Mouse (Mus musculus) embryo, embryonic 10.5 days (tissue): ENCODE results near the gene Spg11.
A peak's percentile ranks its signal among the peaks of the same experiment; 100 is the strongest.
"Not testable (repeated sequence)": the region's sequence is repeated elsewhere in the genome, so short reads cannot be mapped to it uniquely, and the experiment has no call there.

Source experiments
- DNase-seq: peaks from one replicate; pipeline ENCODE4 v3.0.0-alpha.2; 2015; ENCODE audit warnings: low spot score

Gene Spg11

GRCm38 (mm10) chr2:122145756-122146155 is 27.6 kb upstream of the Spg11 start:
- DNase-seq, result no peak

GRCm38 (mm10) chr2:122143111-122143510 is 24.9 kb upstream of the Spg11 start:
- DNase-seq, result no peak

- DNase-seq, result no peak
These were observed 23.3 kb upstream of the Spg11 start for GRCm38 (mm10) chr2:122141332-122141967.

- no peak for DNase-seq
These were observed 22.6 kb upstream of the Spg11 start for GRCm38 (mm10) chr2:122140815-122141214.

- no peak for DNase-seq
These were observed 19.8 kb upstream of the Spg11 start for GRCm38 (mm10) chr2:122137839-122138465.

- DNase-seq, result no peak
These were observed 14.4 kb upstream of the Spg11 start for GRCm38 (mm10) chr2:122132618-122133017.

GRCm38 (mm10) chr2:122132078-122132477 is 13.9 kb upstream of the Spg11 start:
- DNase-seq, result no peak

GRCm38 (mm10) chr2:122127635-122128034 is 9.4 kb upstream of the Spg11 start:
- no peak for DNase-seq

- no peak for DNase-seq
These were observed 8.7 kb upstream of the Spg11 start for GRCm38 (mm10) chr2:122126765-122127347.

- DNase-seq, result no peak
These were observed 7.7 kb upstream of the Spg11 start for GRCm38 (mm10) chr2:122125680-122126572.

GRCm38 (mm10) chr2:122116888-122117287 is 1.3 kb downstream of the Spg11 start:
- no peak for DNase-seq

- no peak for DNase-seq
These were observed 8.5 kb downstream of the Spg11 start for GRCm38 (mm10) chr2:122109714-122110113.

- DNase-seq, result no peak
These were observed 10.1 kb downstream of the Spg11 start for GRCm38 (mm10) chr2:122108101-122108500.

GRCm38 (mm10) chr2:122102070-122102469 is 16.1 kb downstream of the Spg11 start:
- DNase-seq, result no peak

- not testable (repeated sequence) for DNase-seq
These were observed 20.5 kb downstream of the Spg11 start for GRCm38 (mm10) chr2:122097686-122098085.

- no peak for DNase-seq
These were observed 24.3 kb downstream of the Spg11 start for GRCm38 (mm10) chr2:122093844-122094243.

GRCm38 (mm10) chr2:122086446-122086845 is 31.7 kb downstream of the Spg11 start:
- DNase-seq, result no peak

GRCm38 (mm10) chr2:122081728-122082456 is 36.3 kb downstream of the Spg11 start:
- DNase-seq, result no peak

GRCm38 (mm10) chr2:122069922-122070321 is 48.3 kb downstream of the Spg11 start:
- peak; percentile 71 for DNase-seq

- DNase-seq, result no peak
These were observed 48.9 kb downstream of the Spg11 start for GRCm38 (mm10) chr2:122069144-122069912.

- DNase-seq, result no peak
These were observed 51.9 kb downstream of the Spg11 start for GRCm38 (mm10) chr2:122066241-122066640.
